Mouse (Mus musculus) testis, adult 2 months (tissue): ENCODE results near the gene Arid1b.

Experiments
- CTCF ChIP-seq: fragments of 200-500 bp; IDR thresholded peaks from 2 replicates; pipeline ENCODE4 v1.5.1; 2012; ENCODE audit warnings: low read depth, mild to moderate bottlenecking, inconsistent platforms, low read length, moderate library complexity; ENCODE audit not compliant: control insufficient read depth, insufficient read depth, insufficient replicate concordance
- POLR2A ChIP-seq: fragments of 200-500 bp; IDR thresholded peaks from 2 replicates; pipeline ENCODE4 v1.6.1; 2012; ENCODE audit warnings: low read depth, mild to moderate bottlenecking, inconsistent platforms, low read length, moderate library complexity; ENCODE audit not compliant: control insufficient read depth

DNA sequence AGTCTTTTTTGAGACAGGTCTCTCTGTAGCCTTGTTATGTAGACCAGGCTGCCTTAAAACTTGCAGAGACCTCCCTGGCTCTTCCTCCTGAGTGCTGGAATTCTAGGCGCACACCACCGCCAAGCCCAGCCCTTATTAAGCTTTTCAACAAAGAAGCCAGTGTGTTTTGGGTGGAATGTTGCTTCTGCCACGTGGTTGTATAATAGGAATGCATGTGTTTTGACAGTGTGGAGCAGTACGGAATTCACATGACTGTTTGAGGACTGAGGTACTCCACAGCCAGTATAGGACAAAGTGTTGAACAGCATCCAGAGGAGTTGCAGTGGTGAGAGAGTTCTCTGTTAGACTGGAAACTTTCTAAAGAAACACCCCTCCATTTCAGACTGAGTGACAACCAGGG lies 22.3 kb downstream of the Arid1b start:
- TF ChIP-seq CTCF, result no peak
- TF ChIP-seq POLR2A, result no peak
